In the genomic region with DNA sequence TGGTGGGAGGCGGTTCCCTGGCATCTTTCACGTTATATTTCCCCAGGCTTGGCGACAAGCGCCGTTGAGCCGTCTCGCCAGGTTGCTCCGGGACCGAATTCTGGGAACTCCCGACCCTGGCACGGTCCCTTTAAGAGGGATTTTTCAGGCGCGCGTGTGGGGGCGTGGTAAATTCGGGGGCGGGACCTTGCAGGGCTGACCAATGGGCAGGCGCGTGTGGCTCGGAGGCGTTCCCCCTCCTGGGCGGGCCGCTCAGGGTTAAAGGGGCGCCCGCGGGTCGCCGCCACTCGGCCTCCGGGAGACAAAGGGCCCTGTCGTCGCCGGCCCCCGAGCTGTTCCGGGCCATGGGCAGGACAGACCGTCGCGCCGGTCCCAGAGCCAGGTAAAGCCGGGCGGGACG, we compare ENCODE assay signal across 8 mouse cellular contexts. TPM values are rescaled to one million over a fixed set of nuclear protein-coding genes. Genes with fewer than 3 reads are reported as not detected.
A peak's percentile ranks its signal among the peaks of the same experiment; 100 is the strongest.
DNase-seq lines count a peak whose midpoint lies in the region; ATAC-seq and TF ChIP-seq lines count a peak whose summit lies in the region.

Gene Pheta1, plus strand, starts transcription at position 242 of the 400 bp plus-strand sequence.

- peaks cover 29% of the 10 kb centered on the region for H3K27me3 ChIP-seq in hindbrain, embryonic 10.5 days (ENCODE audit: insufficient read depth, poor library complexity, severe bottlenecking)
- peaks cover 3% of the 10 kb centered on the region; the same call in 1 of the 2 replicates for H3K27me3 ChIP-seq in lung, embryonic 16.5 days (ENCODE audit: control insufficient read depth, insufficient read depth, low read depth, low read length)
- no peaks in the 10 kb centered on the region for H3K27me3 ChIP-seq in thymus, adult 2 months (ENCODE audit: control insufficient read depth, insufficient read depth, low read length)

- under 1% methylated on average over 42 of the region's 42 CpGs for WGBS in hindbrain, embryonic 10.5 days
- under 1% methylated on average over 42 of the region's 42 CpGs for WGBS in lung, embryonic 16.5 days
- WGBS in thymus, adult 2 months, result under 1% methylated on average over 42 of the region's 42 CpGs

- no peak for TF ChIP-seq CTCF in thymus, adult 2 months (IDR thresholded peaks at IDR 0.05; ENCODE audit: borderline replicate concordance, control insufficient read depth, extremely low read depth, insufficient read depth, low read length, poor library complexity)

- peaks cover 34% of the 10 kb centered on the region for H3K36me3 ChIP-seq in hindbrain, embryonic 10.5 days
- H3K36me3 ChIP-seq in lung, embryonic 16.5 days (ENCODE audit: control insufficient read depth, insufficient read depth, low read length), result peaks cover 14% of the 10 kb centered on the region
- H3K36me3 ChIP-seq in thymus, adult 2 months (ENCODE audit: control insufficient read depth, insufficient read depth, low read length), result peaks cover 6% of the 10 kb centered on the region

- H3K9me3 ChIP-seq in hindbrain, embryonic 10.5 days, result no peaks in the 10 kb centered on the region
- H3K9me3 ChIP-seq in lung, embryonic 16.5 days (ENCODE audit: control insufficient read depth, low read length), result no peaks in the 10 kb centered on the region

- H3K4me1 ChIP-seq in hindbrain, embryonic 10.5 days (replicated peaks), result peaks cover 53% of the 10 kb centered on the region
- peaks cover 19% of the 10 kb centered on the region for H3K4me1 ChIP-seq in lung, embryonic 16.5 days (replicated peaks; ENCODE audit: control insufficient read depth, insufficient read depth, low read length)
- H3K4me1 ChIP-seq in thymus, adult 2 months (replicated peaks; ENCODE audit: control insufficient read depth, insufficient read depth, low read length), result peaks cover 25% of the 10 kb centered on the region

- peak; percentile 96 for ATAC-seq in lung, embryonic 16.5 days (ENCODE audit: low read depth)

- peak within 1 kb of the TSS; percentile 89 for H3K4me2 ChIP-seq in lung, embryonic 16.5 days (ENCODE audit: low read depth, low read length)

- peak; percentile 74 for TF ChIP-seq POLR2A in thymus, adult 2 months (IDR thresholded peaks at IDR 0.05; ENCODE audit: control insufficient read depth, extremely low read depth, insufficient read depth, low read length, poor library complexity)

- peak within 1 kb of the TSS; percentile 81 for H3K4me3 ChIP-seq in hindbrain, embryonic 10.5 days
- peak within 1 kb of the TSS; percentile 88 for H3K4me3 ChIP-seq in lung, embryonic 16.5 days (ENCODE audit: low read length)
- peak within 1 kb of the TSS; percentile 89 for H3K4me3 ChIP-seq in thymus, adult 2 months (ENCODE audit: control insufficient read depth, insufficient read depth, low read length)

- peak within 1 kb of the TSS; percentile 96 for H3K27ac ChIP-seq in hindbrain, embryonic 10.5 days
- H3K27ac ChIP-seq in lung, embryonic 16.5 days (ENCODE audit: low read length), result peak within 1 kb of the TSS; percentile 72
- H3K27ac ChIP-seq in thymus, adult 2 months (ENCODE audit: control insufficient read depth, insufficient read depth, low read length), result peak within 1 kb of the TSS; percentile 60; the same call in 1 of the 2 replicates

- DNase-seq in NIH3T3 (ENCODE audit: low read depth), result peak; percentile 95
- peak; percentile 92 for DNase-seq in cerebellum, adult 9-11 months
- peak; percentile 74 to 93 for DNase-seq in frontal cortex, adult 2 months (ENCODE audit: extremely low spot score in 1 of 2, low spot score in 1 of 2)
- peak; percentile 96 for DNase-seq in hindbrain, embryonic 10.5 days (ENCODE audit: low spot score)
- peak; percentile 91 for DNase-seq in layer of hippocampus, adult 9-11 months
- DNase-seq in ovary, adult 18-20 months (ENCODE audit: low spot score), result peak; percentile 88
- peak; percentile 91 for DNase-seq in thymus, adult 2 months

- peak within 1 kb of the TSS; percentile 87 for H3K9ac ChIP-seq in lung, embryonic 16.5 days (ENCODE audit: low read length)

RNA-seq across cellular contexts. Expression of gene Pheta1, which starts in this region (rescaled TPM):
- polyA plus RNA-seq in frontal cortex, adult 2 months (2012; rRNA removed), result 15.1 and 16.0 TPM in 2 replicates
- polyA plus RNA-seq in hindbrain, embryonic 10.5 days (2016; fragmentation: Nextera tagmentation; extraction: Ambion mirVana), result 44.8 and 54.5 TPM in 2 replicates
- 23.0 and 23.2 TPM in 2 replicates for polyA plus RNA-seq in lung, embryonic 16.5 days (2015; fragmentation: Nextera tagmentation; extraction: Ambion mirVana)
- polyA plus RNA-seq in thymus, adult 2 months (2012; rRNA removed), result 23.3 and 25.3 TPM in 2 replicates

Comparison
In these comparisons a context has a peak if more than half of its experiments do, and no peak if none do; other contexts are left out.
1. Peak in every context shown above with its lines: DNase-seq, ATAC-seq, H3K4me3 ChIP-seq and H3K27ac ChIP-seq.